Mouse (Mus musculus): ENCODE results near the gene Mtg1. TPM values are rescaled to one million over a fixed set of nuclear protein-coding genes. Genes with fewer than 3 reads are reported as not detected.

The Mtg1 gene
- polyA plus RNA-seq (2012; rRNA removed): 14.7 and 18.2 TPM in 2 replicates

DNA sequence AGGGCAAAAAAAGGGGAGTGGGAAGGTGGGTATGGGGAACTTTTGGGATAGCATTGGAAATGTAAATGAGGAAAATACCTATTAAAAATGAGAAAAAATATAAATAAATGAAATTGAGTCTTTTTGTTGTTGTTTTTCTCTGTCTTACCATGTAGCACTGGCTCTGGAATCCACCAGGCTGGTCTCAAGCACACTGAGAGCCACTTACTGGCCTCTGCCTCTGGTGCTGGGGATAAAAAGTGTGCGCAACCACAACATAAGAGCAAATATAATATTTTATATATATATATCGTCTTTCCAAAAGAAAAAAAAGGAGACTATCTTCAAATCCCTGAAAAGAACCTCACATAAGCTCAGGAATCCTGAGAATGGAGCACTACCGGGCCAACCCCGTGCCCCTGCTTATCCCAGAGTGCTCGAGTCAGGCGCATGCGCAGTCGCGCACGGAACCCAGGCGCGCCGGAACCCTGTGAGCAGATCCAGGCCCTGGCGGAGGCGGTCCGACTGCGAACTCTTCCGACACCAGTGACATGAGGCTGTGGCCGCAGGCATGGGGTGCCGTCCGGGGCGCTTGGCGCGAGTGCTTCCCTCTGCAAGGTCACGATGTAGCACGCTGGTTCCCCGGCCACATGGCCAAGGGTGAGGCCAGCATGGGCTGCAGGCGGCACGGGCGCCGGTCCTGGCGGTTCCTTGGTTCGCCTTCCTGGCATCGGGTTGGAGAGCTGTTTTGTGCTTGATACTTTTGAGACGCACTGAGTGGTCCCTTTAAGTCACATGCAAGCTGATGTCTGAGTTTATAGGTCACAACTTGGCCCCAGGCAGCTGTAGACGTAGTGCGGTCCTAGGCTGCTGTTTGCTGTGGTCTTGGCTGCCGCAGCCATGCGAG is at the start of gene Mtg1:
TSS of gene Mtg1 (plus strand) at position 430 of the 886 bp plus-strand sequence.
- DNase-seq: peak; percentile 98
- H3K4me1 ChIP-seq (ENCODE audit: control insufficient read depth, insufficient read depth, low read length): peaks cover 5% of the 10 kb centered on the region; the same call in 1 of the 2 replicates
- WGBS: 3% methylated on average over 39 of the region's 39 CpGs
- H3K4me3 ChIP-seq (replicated peaks; ENCODE audit: extremely low read depth, low read depth, low read length): peak within 1 kb of the TSS; percentile 99
- TF ChIP-seq POLR2A (IDR thresholded peaks at IDR 0.05; ENCODE audit: borderline replicate concordance, extremely low read depth, low read depth, low read length): peak; percentile 65; the same call in 1 of the 2 replicates
- TF ChIP-seq CTCF (IDR thresholded peaks at IDR 0.05; ENCODE audit: insufficient read depth, low read length): no peak

DNA sequence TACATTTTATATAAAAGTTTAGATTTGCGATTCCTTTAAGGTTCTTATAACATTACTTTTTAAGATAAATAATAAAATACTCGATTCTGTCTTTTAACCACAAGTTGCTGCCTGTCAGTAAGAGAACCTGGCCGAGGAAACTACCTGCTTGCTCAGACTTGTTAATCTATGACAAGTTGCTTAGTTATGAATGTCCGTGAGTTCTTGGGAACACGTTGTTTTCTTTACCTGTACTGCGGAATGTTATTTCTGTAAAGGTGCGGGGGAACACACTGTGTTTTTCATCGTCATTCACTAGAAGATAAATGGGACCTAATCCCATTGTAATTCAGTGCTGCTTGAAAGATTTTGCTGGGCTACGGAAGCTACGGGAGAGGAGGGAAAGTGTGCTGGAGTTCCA is 46.8 kb upstream of the Mtg1 start:
- Histone ChIP-seq H3K4me1 (ENCODE audit: control insufficient read depth, insufficient read depth, low read length) (no peaks in the 10 kb centered on the region), H3K4me3 (replicated peaks; ENCODE audit: extremely low read depth, low read depth, low read length) (no peak overlapping the region)
- TF ChIP-seq CTCF (IDR thresholded peaks at IDR 0.05; ENCODE audit: insufficient read depth, low read length) (no peak), POLR2A (IDR thresholded peaks at IDR 0.05; ENCODE audit: borderline replicate concordance, extremely low read depth, low read depth, low read length) (no peak)
- DNase-seq: no peak
- WGBS: 74% methylated on average over 10 of the region's 10 CpGs

DNA sequence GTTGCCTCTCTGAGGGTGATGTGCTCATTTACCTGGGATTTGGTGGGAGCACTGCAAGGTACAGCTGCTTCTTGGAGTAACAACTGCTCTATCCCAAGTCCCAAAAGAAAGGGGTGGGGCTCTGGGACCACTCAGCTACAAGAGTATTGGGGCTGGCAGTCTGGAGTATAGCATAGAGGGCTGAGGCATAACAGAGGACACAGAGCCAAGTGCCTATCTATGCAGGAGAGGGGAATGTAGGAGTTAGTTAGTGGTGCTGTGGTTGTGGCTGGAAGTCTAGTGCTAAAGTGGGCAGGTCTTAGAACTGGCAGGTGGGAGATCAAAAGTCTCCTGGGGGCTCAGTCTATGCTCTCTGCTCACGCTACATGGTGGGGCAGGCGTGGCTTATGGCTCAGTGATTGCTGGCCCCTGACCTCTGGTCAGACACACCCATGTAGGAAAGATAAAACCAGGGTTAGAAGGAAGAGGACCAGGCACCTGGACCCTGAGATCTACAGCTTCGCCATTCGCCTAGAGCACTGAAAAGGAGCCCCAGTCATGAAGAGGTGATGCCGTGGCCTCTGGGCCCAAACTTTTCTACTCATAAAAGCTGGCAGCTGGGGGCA is 44.3 kb upstream of the Mtg1 start, which contains the start of gene Prap1:
TSS of gene Prap1 (plus strand) at position 472 of the 605 bp plus-strand sequence.
- Histone ChIP-seq H3K4me3 (replicated peaks; ENCODE audit: extremely low read depth, low read depth, low read length) (no peak within 1 kb of the TSS), H3K4me1 (ENCODE audit: control insufficient read depth, insufficient read depth, low read length) (no peaks in the 10 kb centered on the region)
- DNase-seq: no peak
- WGBS: 66% methylated on average over 5 of the region's 5 CpGs
- TF ChIP-seq POLR2A (IDR thresholded peaks at IDR 0.05; ENCODE audit: borderline replicate concordance, extremely low read depth, low read depth, low read length): no peak
- no peak for TF ChIP-seq CTCF (IDR thresholded peaks at IDR 0.05; ENCODE audit: insufficient read depth, low read length)

DNA sequence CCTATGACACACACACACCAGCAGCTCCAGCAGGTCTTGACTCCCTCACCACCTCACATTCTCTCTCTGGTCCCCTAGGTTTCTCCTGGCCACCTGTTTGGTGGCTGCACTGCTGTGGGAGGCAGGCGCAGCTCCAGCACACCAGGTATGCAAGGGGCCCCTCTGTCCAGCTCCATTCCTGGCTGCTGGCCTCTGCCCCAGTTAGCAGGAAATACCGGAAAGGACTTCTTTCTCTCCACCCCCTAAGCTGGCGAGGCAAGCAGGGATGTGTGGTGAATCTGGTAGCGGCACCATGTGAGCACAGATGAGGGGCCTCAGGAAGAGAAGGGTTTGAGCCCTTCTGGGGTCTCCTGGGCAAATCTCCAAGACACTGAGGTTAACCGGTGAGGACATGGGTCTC is 42.4 kb upstream of the Mtg1 start:
- 32% methylated on average over 5 of the region's 5 CpGs for WGBS
- Histone ChIP-seq H3K4me1 (ENCODE audit: control insufficient read depth, insufficient read depth, low read length) (no peaks in the 10 kb centered on the region), H3K4me3 (replicated peaks; ENCODE audit: extremely low read depth, low read depth, low read length) (no peak overlapping the region)
- DNase-seq: no peak
- TF ChIP-seq POLR2A (IDR thresholded peaks at IDR 0.05; ENCODE audit: borderline replicate concordance, extremely low read depth, low read depth, low read length) (no peak), CTCF (IDR thresholded peaks at IDR 0.05; ENCODE audit: insufficient read depth, low read length) (no peak)

DNA sequence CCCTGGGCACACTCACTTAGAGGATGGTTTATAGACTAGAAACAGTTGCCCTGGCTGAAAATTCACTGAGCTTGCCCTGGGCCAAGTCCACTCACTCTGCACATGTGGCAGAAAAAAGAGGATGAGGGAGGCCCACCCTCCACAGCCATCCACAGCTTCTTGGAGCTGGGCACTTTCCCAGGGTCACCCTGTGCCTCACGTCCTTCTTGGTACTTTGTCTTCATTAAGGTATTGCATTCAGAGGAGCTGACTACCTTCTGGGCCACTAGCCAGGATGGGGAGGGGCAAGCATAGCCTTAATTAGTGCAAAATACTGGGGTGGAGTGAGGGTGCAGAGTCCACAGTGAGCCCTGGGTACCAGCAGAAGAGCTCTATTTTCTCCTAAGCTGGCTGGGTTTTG is 41.8 kb upstream of the Mtg1 start:
- Histone ChIP-seq H3K4me1 (ENCODE audit: control insufficient read depth, insufficient read depth, low read length) (no peaks in the 10 kb centered on the region), H3K4me3 (replicated peaks; ENCODE audit: extremely low read depth, low read depth, low read length) (no peak overlapping the region)
- no peak for DNase-seq
- 16% methylated on average over 1 of the region's 1 CpGs for WGBS
- TF ChIP-seq CTCF (IDR thresholded peaks at IDR 0.05; ENCODE audit: insufficient read depth, low read length) (no peak), POLR2A (IDR thresholded peaks at IDR 0.05; ENCODE audit: borderline replicate concordance, extremely low read depth, low read depth, low read length) (no peak)

DNA sequence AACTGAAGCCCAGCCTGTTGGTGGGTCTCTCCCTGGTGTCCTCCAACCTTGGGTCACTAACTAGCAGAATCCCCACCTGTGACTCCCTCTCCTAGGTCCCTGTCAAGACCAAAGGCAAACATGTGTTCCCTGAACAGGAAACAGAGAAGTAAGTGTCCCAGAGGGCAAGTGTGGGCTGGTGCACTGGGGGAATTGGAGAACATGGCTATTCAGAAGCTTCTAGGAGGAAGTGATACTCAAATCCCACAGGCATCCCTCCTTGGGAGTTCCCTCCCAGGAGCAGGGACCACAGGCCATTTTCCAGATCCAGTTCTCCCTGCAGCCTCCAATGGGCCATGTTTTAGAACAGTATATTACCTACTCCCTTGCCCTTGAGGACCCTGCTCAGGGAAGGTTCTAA is 41.3 kb upstream of the Mtg1 start:
- no peaks in the 10 kb centered on the region for H3K4me1 ChIP-seq (ENCODE audit: control insufficient read depth, insufficient read depth, low read length)
- no peak for TF ChIP-seq CTCF (IDR thresholded peaks at IDR 0.05; ENCODE audit: insufficient read depth, low read length)
- TF ChIP-seq POLR2A (IDR thresholded peaks at IDR 0.05; ENCODE audit: borderline replicate concordance, extremely low read depth, low read depth, low read length): no peak
- no peak for DNase-seq
- no peak overlapping the region for H3K4me3 ChIP-seq (replicated peaks; ENCODE audit: extremely low read depth, low read depth, low read length)

DNA sequence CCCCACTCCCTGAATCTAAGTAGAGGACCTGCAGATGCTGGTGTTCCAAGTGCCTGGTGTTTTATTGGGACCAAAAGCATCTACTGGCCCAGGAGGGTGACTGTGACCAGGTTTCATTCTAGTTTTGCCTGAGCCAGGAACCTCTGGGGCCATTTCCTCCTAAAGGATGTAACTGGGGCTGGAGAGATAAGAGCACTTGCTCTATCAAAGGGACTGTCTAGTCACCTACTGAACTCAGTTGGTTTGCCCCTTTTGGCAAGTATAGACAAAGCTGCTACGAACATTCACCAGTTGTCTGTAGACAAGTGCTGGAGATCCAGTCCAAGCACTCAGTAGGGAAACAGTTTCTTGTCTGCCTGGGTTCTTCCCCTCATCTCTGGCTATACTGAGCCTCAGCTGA is 38.9 kb upstream of the Mtg1 start:
- Histone ChIP-seq H3K4me3 (replicated peaks; ENCODE audit: extremely low read depth, low read depth, low read length) (no peak overlapping the region), H3K4me1 (ENCODE audit: control insufficient read depth, insufficient read depth, low read length) (no peaks in the 10 kb centered on the region)
- DNase-seq: no peak
- WGBS: 86% methylated on average over 1 of the region's 1 CpGs
- TF ChIP-seq CTCF (IDR thresholded peaks at IDR 0.05; ENCODE audit: insufficient read depth, low read length): no peak
- TF ChIP-seq POLR2A (IDR thresholded peaks at IDR 0.05; ENCODE audit: borderline replicate concordance, extremely low read depth, low read depth, low read length): no peak

DNA sequence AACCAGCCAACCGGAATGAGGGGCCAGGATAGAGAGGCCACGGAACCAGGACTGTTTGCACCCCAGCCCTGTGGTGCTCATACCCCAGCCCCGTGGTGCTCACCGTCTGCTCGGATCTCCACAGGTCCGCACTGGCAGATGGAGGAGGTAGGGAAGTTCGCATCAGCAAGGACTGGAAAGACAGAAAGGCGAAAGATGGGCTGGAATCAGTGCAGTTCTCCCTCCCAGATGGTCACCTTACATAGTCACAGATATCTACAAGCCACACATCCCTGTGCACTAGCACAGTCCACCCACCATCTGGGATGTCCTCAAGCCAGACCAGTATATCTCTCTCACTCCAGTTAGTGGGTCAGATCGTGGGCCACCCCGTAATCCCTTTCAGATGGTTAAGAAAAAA is 35.9 kb upstream of the Mtg1 start:
- no peak for TF ChIP-seq CTCF (IDR thresholded peaks at IDR 0.05; ENCODE audit: insufficient read depth, low read length)
- no peak for TF ChIP-seq POLR2A (IDR thresholded peaks at IDR 0.05; ENCODE audit: borderline replicate concordance, extremely low read depth, low read depth, low read length)
- WGBS: 83% methylated on average over 10 of the region's 10 CpGs
- no peak for DNase-seq
- H3K4me1 ChIP-seq (ENCODE audit: control insufficient read depth, insufficient read depth, low read length): no peaks in the 10 kb centered on the region
- peak overlapping the region; percentile 3 for H3K4me3 ChIP-seq (replicated peaks; ENCODE audit: extremely low read depth, low read depth, low read length)

DNA sequence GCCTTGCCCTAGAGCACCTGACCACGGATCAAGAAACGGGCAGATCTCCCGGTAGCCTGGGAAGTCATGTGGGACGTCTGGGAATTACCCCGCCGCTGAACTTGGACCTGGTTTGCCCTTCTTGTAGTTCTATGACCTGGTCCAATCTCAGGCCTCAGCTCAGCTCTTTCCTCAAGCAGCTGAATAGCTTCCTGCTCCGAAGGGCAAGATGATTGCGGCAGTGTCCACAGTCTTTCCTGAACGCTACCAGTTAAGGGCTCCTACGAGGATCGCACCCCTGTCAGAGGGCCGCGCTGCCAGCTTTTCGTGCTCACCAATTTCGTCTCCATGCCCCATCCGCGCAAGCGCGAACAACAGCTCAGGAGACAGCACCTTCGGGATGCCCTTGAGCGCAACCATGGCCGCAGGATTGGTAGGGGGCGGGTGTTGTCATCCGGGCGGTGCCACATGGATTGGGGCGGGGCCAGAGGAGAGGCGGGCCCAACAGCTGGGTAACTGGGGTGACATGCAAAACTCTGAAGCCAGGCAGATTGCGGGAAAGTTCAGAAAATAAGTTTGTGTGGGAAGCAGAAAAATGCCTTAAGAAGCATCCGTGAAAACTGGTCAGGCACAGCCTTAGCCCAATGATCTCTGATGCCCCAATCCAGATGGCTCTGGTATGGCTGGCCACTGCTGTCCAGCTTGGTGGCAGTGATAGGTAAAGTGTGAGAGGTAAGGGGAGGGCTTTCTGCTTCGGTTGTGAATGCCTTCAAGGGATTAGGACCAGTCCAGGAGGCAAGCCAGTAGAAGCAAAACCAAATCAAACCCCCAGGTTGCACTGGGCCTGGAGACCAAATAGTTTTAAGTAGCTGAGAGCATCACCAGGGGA is 35.1 kb upstream of the Mtg1 start, which contains the start of gene Fuom:
TSS of gene Fuom (minus strand) at position 449 of the 868 bp plus-strand sequence.
- DNase-seq: peak; percentile 81
- Histone ChIP-seq H3K4me3 (replicated peaks; ENCODE audit: extremely low read depth, low read depth, low read length) (peak within 1 kb of the TSS; percentile 59), H3K4me1 (ENCODE audit: control insufficient read depth, insufficient read depth, low read length) (no peaks in the 10 kb centered on the region)
- TF ChIP-seq CTCF (IDR thresholded peaks at IDR 0.05; ENCODE audit: insufficient read depth, low read length) (no peak), POLR2A (IDR thresholded peaks at IDR 0.05; ENCODE audit: borderline replicate concordance, extremely low read depth, low read depth, low read length) (peak; percentile 56; the same call in 1 of the 2 replicates)
- WGBS: under 1% methylated on average over 30 of the region's 30 CpGs
